Mouse (Mus musculus): Measurements from ENCODE around the gene Asf1b.

DNA sequence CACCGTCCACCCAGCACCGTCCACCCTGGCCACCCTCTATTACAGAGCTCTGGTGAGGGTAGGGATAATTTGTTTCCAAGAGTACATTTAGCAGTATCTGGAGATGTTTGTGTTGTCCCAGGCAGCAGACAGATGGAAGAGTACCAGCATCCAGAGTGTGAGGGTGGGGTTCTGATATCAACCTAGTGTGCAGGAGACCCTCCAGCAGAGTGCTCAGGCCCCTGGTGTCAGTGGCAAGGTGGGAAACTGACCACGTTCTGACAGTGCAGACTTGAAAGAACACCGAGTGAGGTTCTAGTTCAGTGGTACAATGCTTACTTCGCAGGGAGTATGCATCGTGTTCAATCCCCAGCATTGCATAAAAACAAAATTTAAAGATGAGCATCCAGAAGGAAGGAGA is 16.4 kb downstream of the Asf1b start:
- no peak for TF ChIP-seq POLR2A (IDR thresholded peaks at IDR 0.05; ENCODE audit: low read depth, low read length)
- no peak for TF ChIP-seq CTCF (conservative IDR thresholded peaks at IDR 0.05; ENCODE audit: insufficient read depth, insufficient read length, low read depth, low read length)

All from kidney, adult 2 months (tissue).